Comparison of ENCODE assay signal across 28 mouse cellular contexts in genomic region chr16:94088819-94089692, GRCm38 (mm10). TPM values are rescaled to one million over a fixed set of nuclear protein-coding genes. Genes with fewer than 3 reads are reported as not detected.
DNase-seq lines count a peak whose midpoint lies in the region; ATAC-seq and TF ChIP-seq lines count a peak whose summit lies in the region.
"Had no signal": no experiment of that assay in that cellular context is flagged by ENCODE, and none has a peak within 500 bp of the region (broad histone marks: within the 10 kb centered on the region; RNA-seq: fewer than 3 reads in every experiment).

No protein-coding gene starts in this region.

- H3K9ac ChIP-seq in kidney, embryonic 16.5 days (replicated peaks; ENCODE audit: low read length), result no peak overlapping the region
- H3K9ac ChIP-seq in kidney, embryonic 14.5 days (ENCODE audit: low read depth, low read length), result no peak overlapping the region
- no peak overlapping the region for H3K9ac ChIP-seq in neural tube, embryonic 15.5 days (replicated peaks)
- H3K9ac ChIP-seq in liver, postnatal 0 days (replicated peaks), result no peak overlapping the region
- H3K9ac ChIP-seq: heart, embryonic 13.5 days; hindbrain, embryonic 13.5 days; liver, embryonic 13.5 days; lung, embryonic 14.5 days; neural tube, embryonic 13.5 days had no signal

- no peaks in the 10 kb centered on the region for H3K36me3 ChIP-seq in kidney, embryonic 16.5 days (ENCODE audit: insufficient read depth, low read length)
- no peaks in the 10 kb centered on the region for H3K36me3 ChIP-seq in kidney, embryonic 14.5 days (ENCODE audit: control insufficient read depth, insufficient read depth, low read length)
- no peaks in the 10 kb centered on the region for H3K36me3 ChIP-seq in neural tube, embryonic 15.5 days
- H3K36me3 ChIP-seq in limb, embryonic 10.5 days, result no peaks in the 10 kb centered on the region
- no peaks in the 10 kb centered on the region for H3K36me3 ChIP-seq in liver, postnatal 0 days (replicated peaks; ENCODE audit: insufficient read depth, low read length)
- H3K36me3 ChIP-seq: G1E; heart, embryonic 13.5 days; hindbrain, embryonic 13.5 days; liver, embryonic 13.5 days; neural tube, embryonic 13.5 days had no signal

- H3K27me3 ChIP-seq in kidney, embryonic 16.5 days (ENCODE audit: insufficient read depth, low read length), result peaks cover 96% of the 10 kb centered on the region
- H3K27me3 ChIP-seq in kidney, embryonic 14.5 days (ENCODE audit: control insufficient read depth, insufficient read depth, low read length), result peaks cover 98% of the 10 kb centered on the region
- H3K27me3 ChIP-seq in neural tube, embryonic 15.5 days (replicated peaks), result peaks cover 93% of the 10 kb centered on the region
- H3K27me3 ChIP-seq in limb, embryonic 10.5 days (ENCODE audit: low read depth, poor library complexity, severe bottlenecking), result peaks cover 100% of the 10 kb centered on the region
- H3K27me3 ChIP-seq in liver, postnatal 0 days (ENCODE audit: insufficient read depth, low read length), result peaks cover 99% of the 10 kb centered on the region
- H3K27me3 ChIP-seq: CH12.LX had no signal

- no peak overlapping the region for H3K4me2 ChIP-seq in kidney, embryonic 16.5 days (replicated peaks; ENCODE audit: low read depth, low read length)
- H3K4me2 ChIP-seq in kidney, embryonic 14.5 days (replicated peaks; ENCODE audit: low read depth, low read length), result no peak overlapping the region
- H3K4me2 ChIP-seq in neural tube, embryonic 15.5 days, result no peak overlapping the region
- no peak overlapping the region for H3K4me2 ChIP-seq in liver, postnatal 0 days (ENCODE audit: low read depth, low read length)
- H3K4me2 ChIP-seq: heart, embryonic 13.5 days; hindbrain, embryonic 13.5 days; liver, embryonic 13.5 days; lung, embryonic 14.5 days; neural tube, embryonic 13.5 days had no signal

- H3K4me3 ChIP-seq in kidney, embryonic 16.5 days (ENCODE audit: low read length), result peak overlapping the region; percentile 10; the same call in 1 of the 2 replicates
- no peak overlapping the region for H3K4me3 ChIP-seq in kidney, embryonic 14.5 days (ENCODE audit: low read length)
- H3K4me3 ChIP-seq in neural tube, embryonic 15.5 days (replicated peaks), result no peak overlapping the region
- peak overlapping the region; percentile 0; the same call in 1 of the 2 replicates for H3K4me3 ChIP-seq in limb, embryonic 10.5 days
- H3K4me3 ChIP-seq in liver, postnatal 0 days (ENCODE audit: low read depth, low read length), result no peak overlapping the region
- H3K4me3 ChIP-seq: heart, adult 2 months; heart, embryonic 13.5 days; hindbrain, embryonic 13.5 days; left cerebral cortex, adult 2 months; liver, embryonic 13.5 days; neural tube, embryonic 13.5 days had no signal

- no peak for ATAC-seq in kidney, embryonic 16.5 days (ENCODE audit: low FRiP score, low TSS enrichment)
- ATAC-seq in kidney, embryonic 14.5 days (ENCODE audit: low FRiP score, low TSS enrichment), result no peak
- ATAC-seq in neural tube, embryonic 15.5 days (ENCODE audit: low FRiP score), result no peak
- ATAC-seq in liver, postnatal 0 days, result no peak
- ATAC-seq: Patski had no signal

- DNase-seq in neural tube, embryonic 10.5 days (ENCODE audit: extremely low spot score, low spot score), result peak; percentile 47
- peak; percentile 47 for DNase-seq in limb, embryonic 10.5 days (ENCODE audit: low spot score)
- DNase-seq in liver, result no peak
- no peak for DNase-seq in liver, postnatal 0 days
- DNase-seq: adrenal gland, adult 2 months; cerebellum, adult 11-12 months; cerebellum, postnatal 10 days; gastrocnemius, postnatal 36 days; heart, adult 2 months; heart, postnatal 14 days; kidney, adult 8-10 months; liver, embryonic 13.5 days; lung, embryonic 14.5 days; thymus, postnatal 25 days had no signal

- 6% methylated on average over 14 of the region's 14 CpGs for WGBS in kidney, embryonic 16.5 days
- WGBS in kidney, embryonic 14.5 days, result 4% methylated on average over 14 of the region's 14 CpGs
- WGBS in neural tube, embryonic 15.5 days, result 4% methylated on average over 14 of the region's 14 CpGs
- WGBS in limb, embryonic 10.5 days, result 5% methylated on average over 14 of the region's 14 CpGs
- 7% methylated on average over 14 of the region's 14 CpGs for WGBS in liver, postnatal 0 days (ENCODE audit: insufficient replicate concordance)

- TF ChIP-seq CTCF in liver, postnatal 0 days (IDR thresholded peaks at IDR 0.05; ENCODE audit: low read depth), result no peak

- TF ChIP-seq EP300 in liver, postnatal 0 days (IDR thresholded peaks at IDR 0.05; ENCODE audit: low read depth), result no peak

- H3K9me3 ChIP-seq in kidney, embryonic 16.5 days (ENCODE audit: low read length), result no peaks in the 10 kb centered on the region
- H3K9me3 ChIP-seq in kidney, embryonic 14.5 days (ENCODE audit: control insufficient read depth, low read length), result no peaks in the 10 kb centered on the region
- H3K9me3 ChIP-seq in neural tube, embryonic 15.5 days (replicated peaks), result no peaks in the 10 kb centered on the region
- H3K9me3 ChIP-seq in limb, embryonic 10.5 days (replicated peaks), result no peaks in the 10 kb centered on the region
- no peaks in the 10 kb centered on the region for H3K9me3 ChIP-seq in liver, postnatal 0 days (ENCODE audit: low read length)
- H3K9me3 ChIP-seq: heart, embryonic 13.5 days; hindbrain, embryonic 13.5 days; liver, embryonic 13.5 days; neural tube, embryonic 13.5 days had no signal

- H3K4me1 ChIP-seq in kidney, embryonic 16.5 days (ENCODE audit: insufficient read depth, low read length), result peaks cover 18% of the 10 kb centered on the region
- H3K4me1 ChIP-seq in kidney, embryonic 14.5 days (ENCODE audit: control insufficient read depth, insufficient read depth, low read length), result peaks cover 12% of the 10 kb centered on the region; the same call in 1 of the 2 replicates
- peaks cover 14% of the 10 kb centered on the region for H3K4me1 ChIP-seq in neural tube, embryonic 15.5 days
- peaks cover 45% of the 10 kb centered on the region for H3K4me1 ChIP-seq in limb, embryonic 10.5 days
- H3K4me1 ChIP-seq in liver, postnatal 0 days (ENCODE audit: insufficient read depth), result peaks cover 9% of the 10 kb centered on the region

- H3K27ac ChIP-seq in kidney, embryonic 16.5 days (ENCODE audit: low read length), result no peak overlapping the region
- no peak overlapping the region for H3K27ac ChIP-seq in kidney, embryonic 14.5 days (ENCODE audit: low read depth, low read length)
- no peak overlapping the region for H3K27ac ChIP-seq in neural tube, embryonic 15.5 days (replicated peaks)
- no peak overlapping the region for H3K27ac ChIP-seq in limb, embryonic 10.5 days
- H3K27ac ChIP-seq in liver, postnatal 0 days (ENCODE audit: low read depth), result no peak overlapping the region
- H3K27ac ChIP-seq: heart, adult 2 months; heart, embryonic 13.5 days; hindbrain, embryonic 13.5 days; left cerebral cortex, adult 2 months; liver, embryonic 13.5 days; neural tube, embryonic 13.5 days had no signal

RNA-seq across cellular contexts. Expression of gene Sim2, which starts 4.3 kb away (rescaled TPM):
- 1.3 and 1.7 TPM in 2 replicates for polyA plus RNA-seq in kidney, embryonic 16.5 days (2015; fragmentation: Nextera tagmentation; extraction: Ambion mirVana)
- polyA plus RNA-seq in kidney, embryonic 14.5 days (2014; fragmentation: Nextera tagmentation; extraction: Ambion mirVana), result 2.2 and 2.5 TPM in 2 replicates
- 0.06 TPM in 1 of 2 replicates, not detected in the other for polyA plus RNA-seq in neural tube, embryonic 15.5 days (2015; fragmentation: Nextera tagmentation; extraction: Ambion mirVana)
- polyA plus RNA-seq in limb, embryonic 10.5 days (2016; fragmentation: Nextera tagmentation; extraction: Ambion mirVana), result 2.2 and 2.9 TPM in 2 replicates
- not detected in 2 replicates for polyA plus RNA-seq in liver, postnatal 0 days (2015; fragmentation: Nextera tagmentation; extraction: Ambion mirVana)
- polyA plus RNA-seq: adrenal gland, adult 2 months; cortical plate, adult 2 months; G1E; hindbrain, embryonic 13.5 days; intestine, embryonic 14.5 days; large intestine, adult 2 months; liver, embryonic 13.5 days; spleen, adult 2 months had no signal

Comparison
In these comparisons a context has a peak if more than half of its experiments do, and no peak if none do; other contexts are left out.
1. H3K4me3 ChIP-seq: peak in kidney, embryonic 16.5 days (single experiment) and limb, embryonic 10.5 days (single experiment); none in kidney, embryonic 14.5 days (single experiment), neural tube, embryonic 15.5 days (single experiment) and liver, postnatal 0 days (single experiment).
2. DNase-seq: peak in neural tube, embryonic 10.5 days (single experiment) and limb, embryonic 10.5 days (single experiment); none in liver (single experiment) and liver, postnatal 0 days (single experiment).